Mouse (Mus musculus) lung, postnatal 0 days (tissue): ENCODE measurements around the gene Tmem88b.

Experiments used
- CTCF ChIP-seq: IDR thresholded peaks from 2 replicates; pipeline ENCODE4 v1.5.1; 2016; ENCODE audit warnings: antibody characterized with exemption, mild to moderate bottlenecking
- EP300 ChIP-seq: IDR thresholded peaks from 2 replicates; pipeline ENCODE4 v1.6.1; 2016; ENCODE audit warnings: antibody characterized with exemption, mild to moderate bottlenecking, control low read depth

GRCm38 (mm10) chr4:155735788-155736187 lies 49.9 kb downstream of the Tmem88b start:
- TF ChIP-seq CTCF (no peak), EP300 (no peak)
